Mouse (Mus musculus) ZHBTc4 (cell line): ENCODE results near the gene Vangl2.
A peak's percentile ranks its signal among the peaks of the same experiment; 100 is the strongest.

Experiments
- DNase-seq: peaks from one replicate; pipeline ENCODE4 v3.0.0-alpha.2; 2011; ENCODE audit warnings: low read depth, low spot score

Gene Vangl2

GRCm38 (mm10) chr1:171966054-171966790 is 62.0 kb downstream of the Vangl2 start:
- DNase-seq: no peak

- DNase-seq: no peak
Measured at GRCm38 (mm10) chr1:171963613-171964012, 64.6 kb downstream of the Vangl2 start.

DNA sequence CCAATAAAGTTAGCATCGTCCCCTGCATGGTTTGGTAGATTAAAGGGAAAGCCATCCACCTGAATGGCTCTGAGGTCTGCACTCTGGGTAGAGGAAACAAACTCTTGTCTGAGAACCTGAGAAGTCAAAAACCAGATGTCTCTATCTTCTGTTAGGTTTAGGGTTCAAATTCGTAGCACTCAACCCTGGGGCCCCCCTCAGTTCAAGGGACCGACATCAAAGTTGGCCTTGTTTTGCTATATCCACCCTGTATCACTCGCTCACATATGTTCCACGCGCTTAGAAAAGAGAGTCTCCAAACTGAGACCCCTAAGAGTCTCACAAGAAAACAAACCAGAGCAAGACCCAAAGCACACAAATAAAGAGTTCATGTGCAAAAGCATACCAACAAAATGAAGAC is 66.5 kb downstream of the Vangl2 start:
- no peak for DNase-seq

DNA sequence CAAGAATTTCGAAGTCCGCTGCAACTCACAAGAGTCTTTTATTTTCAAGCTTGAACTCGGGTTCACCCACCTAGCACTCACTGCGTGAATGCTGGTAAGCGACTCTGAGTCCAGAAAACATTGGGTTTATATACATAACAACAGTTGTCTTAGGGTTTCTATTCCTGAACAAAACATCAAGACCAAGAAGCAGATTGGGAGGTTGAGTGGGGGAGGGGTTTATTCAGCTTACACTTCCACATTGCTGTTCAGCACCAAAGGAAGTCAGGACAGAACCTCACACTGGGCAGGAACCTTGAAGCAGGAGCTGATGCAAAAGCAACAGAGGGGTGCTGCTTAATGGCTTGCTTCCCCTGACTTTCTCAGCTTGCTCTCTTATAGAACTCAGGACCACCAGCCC is 67.5 kb downstream of the Vangl2 start:
- DNase-seq: peak; percentile 89

DNA sequence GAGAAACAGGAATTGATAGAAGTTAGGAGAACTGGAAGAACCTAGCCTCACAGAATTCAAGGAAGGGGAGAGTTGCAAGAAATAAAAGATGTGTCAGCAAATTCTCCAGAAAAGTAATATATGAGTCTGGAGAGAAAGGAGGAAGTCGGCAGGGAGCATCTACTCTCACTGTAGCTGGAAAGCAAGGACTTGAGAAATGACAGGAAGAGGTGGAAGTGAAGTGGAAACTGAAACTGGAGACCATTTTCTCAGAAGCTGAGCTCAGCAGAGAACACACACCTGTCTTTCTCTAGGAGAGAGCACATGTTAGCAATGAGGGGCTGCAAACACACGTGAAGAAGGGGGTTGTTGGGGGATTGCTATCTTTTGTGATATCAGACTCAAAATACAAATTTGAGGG is 70.8 kb downstream of the Vangl2 start:
- no peak for DNase-seq

- no peak for DNase-seq
Measured at GRCm38 (mm10) chr1:171955071-171955470, 73.2 kb downstream of the Vangl2 start.
